Mouse (Mus musculus) lung, adult 2 months (tissue): ENCODE measurements at regions not wholly inside any gene's neighbourhood (a gene's known extent, or its start where the extent isn't known, plus 50 kb on each side); places are given as distances from the start of the nearest gene placed in this dataset.

Source experiments
- DNase-seq: peaks from one replicate; pipeline ENCODE4 v3.0.0; 2022
- H3K4me1 ChIP-seq: fragments of 200-500 bp; 2 replicates; pipeline ENCODE4 v1.6.1; 2011; ENCODE audit warnings: low read length; ENCODE audit not compliant: control insufficient read depth, insufficient read depth
- H3K4me3 ChIP-seq: fragments of 200-500 bp; replicated peaks from 2 replicates; pipeline ENCODE3; 2011; ENCODE audit warnings: low read depth, mild to moderate bottlenecking, control low read depth, low read length; ENCODE audit errors: extremely low read depth
- CTCF ChIP-seq: fragments of 200-500 bp; IDR thresholded peaks from 2 replicates; pipeline ENCODE4 v1.5.1; 2011; ENCODE audit warnings: mild to moderate bottlenecking, low read length, control low read depth; ENCODE audit not compliant: insufficient read depth
- POLR2A ChIP-seq: fragments of 200-500 bp; IDR thresholded peaks from 2 replicates; pipeline ENCODE4 v1.6.1; 2011; ENCODE audit warnings: low read depth, mild to moderate bottlenecking, control low read depth, low read length, borderline replicate concordance; ENCODE audit errors: extremely low read depth
- WGBS: fragments of 180-500 bp; shearing (Covaris S2); methylation state at CpG from one replicate; pipeline ENCODE4 v1.1.7; 2018; 5-methylcytosine and 5-hydroxymethylcytosine counted together

GRCm38 (mm10) chr12:15890591-15890990, 73.9 kb upstream of the Trib2 start:
- H3K4me1 ChIP-seq = no peaks in the 10 kb centered on the region
- DNase-seq = no peak
- H3K4me3 ChIP-seq = no peak overlapping the region
- no peak for TF ChIP-seq POLR2A
- TF ChIP-seq CTCF = no peak
- 39% methylated on average over 1 of the region's 1 CpGs for WGBS

GRCm38 (mm10) chr12:15879907-15880430, 63.2 kb upstream of the Trib2 start:
- WGBS = 73% methylated on average over 7 of the region's 7 CpGs
- no peak for TF ChIP-seq POLR2A
- no peak for TF ChIP-seq CTCF
- DNase-seq = no peak
- Histone ChIP-seq H3K4me1 (no peaks in the 10 kb centered on the region), H3K4me3 (no peak overlapping the region)
